ENCODE assay signal across 8 mouse cellular contexts in genomic region chr5:45520809-45521110, GRCm38 (mm10). TPM values are rescaled to one million over a fixed set of nuclear protein-coding genes. Genes with fewer than 3 reads are reported as not detected.
DNase-seq lines count a peak whose midpoint lies in the region; ATAC-seq and TF ChIP-seq lines count a peak whose summit lies in the region.

No protein-coding gene starts in this region.

- 5% methylated on average over 5 of the region's 5 CpGs for WGBS in heart, embryonic 15.5 days
- WGBS in hindbrain, embryonic 10.5 days = 6% methylated on average over 5 of the region's 5 CpGs
- 5% methylated on average over 5 of the region's 5 CpGs for WGBS in midbrain, embryonic 10.5 days

- TF ChIP-seq CTCF in G1E (IDR thresholded peaks at IDR 0.05; ENCODE audit: low read depth, low read length) = no peak

- H3K4me3 ChIP-seq in heart, embryonic 15.5 days = peak overlapping the region; percentile 75
- peak overlapping the region; percentile 95 for H3K4me3 ChIP-seq in G1E (ENCODE audit: low read depth, low read length)
- H3K4me3 ChIP-seq in hindbrain, embryonic 10.5 days = peak overlapping the region; percentile 92
- H3K4me3 ChIP-seq in midbrain, embryonic 10.5 days = peak overlapping the region; percentile 96

- peak overlapping the region; percentile 95 for H3K9ac ChIP-seq in heart, embryonic 15.5 days

- H3K4me2 ChIP-seq in heart, embryonic 15.5 days = peak overlapping the region; percentile 92

- H3K36me3 ChIP-seq in heart, embryonic 15.5 days = peaks cover 23% of the 10 kb centered on the region
- H3K36me3 ChIP-seq in G1E (replicated peaks) = peaks cover 39% of the 10 kb centered on the region
- H3K36me3 ChIP-seq in hindbrain, embryonic 10.5 days = peaks cover 24% of the 10 kb centered on the region
- peaks cover 35% of the 10 kb centered on the region for H3K36me3 ChIP-seq in midbrain, embryonic 10.5 days

- no peaks in the 10 kb centered on the region for H3K9me3 ChIP-seq in heart, embryonic 15.5 days (replicated peaks)
- H3K9me3 ChIP-seq in G1E (replicated peaks) = no peaks in the 10 kb centered on the region
- no peaks in the 10 kb centered on the region for H3K9me3 ChIP-seq in hindbrain, embryonic 10.5 days
- H3K9me3 ChIP-seq in midbrain, embryonic 10.5 days (replicated peaks) = no peaks in the 10 kb centered on the region

- H3K27me3 ChIP-seq in heart, embryonic 15.5 days = no peaks in the 10 kb centered on the region
- no peaks in the 10 kb centered on the region for H3K27me3 ChIP-seq in G1E (ENCODE audit: insufficient read depth, low read length)
- no peaks in the 10 kb centered on the region for H3K27me3 ChIP-seq in hindbrain, embryonic 10.5 days (ENCODE audit: insufficient read depth, poor library complexity, severe bottlenecking)
- no peaks in the 10 kb centered on the region for H3K27me3 ChIP-seq in midbrain, embryonic 10.5 days (ENCODE audit: low read depth, poor library complexity, severe bottlenecking)

- DNase-seq in heart, postnatal 25 days (ENCODE audit: low spot score) = no peak
- DNase-seq in G1E (ENCODE audit: low spot score) = peak; percentile 15
- DNase-seq in hindbrain, embryonic 10.5 days (ENCODE audit: low spot score) = no peak
- no peak for DNase-seq in midbrain, embryonic 10.5 days (ENCODE audit: low spot score)
- no peak for DNase-seq in ovary, postnatal 14 days (ENCODE audit: low spot score)
- no peak for DNase-seq in urinary bladder, adult 18-20 months (ENCODE audit: low spot score in 2 of 2)
- no peak for DNase-seq in spleen, postnatal 36 days (ENCODE audit: low spot score in 2 of 2)

- no peak overlapping the region for H3K27ac ChIP-seq in heart, embryonic 15.5 days
- peak overlapping the region; percentile 95 for H3K27ac ChIP-seq in hindbrain, embryonic 10.5 days
- H3K27ac ChIP-seq in midbrain, embryonic 10.5 days (replicated peaks) = peak overlapping the region; percentile 93

- intact Hi-C loops in heart, postnatal 25 days (cut with DNase I) = loop anchor here (2.0 kb wide), 1 partner anchor 26 kb away; no protein-coding TSS in a partner anchor

- no peak for ATAC-seq in heart, embryonic 15.5 days (replicated peaks; ENCODE audit: insufficient number of reproducible peaks, insufficient read depth, low FRiP score, low read depth)
- ATAC-seq in G1E (ENCODE audit: extremely low read depth, insufficient number of reproducible peaks, low FRiP score, poor library complexity, severe bottlenecking) = no peak

- peaks cover 20% of the 10 kb centered on the region for H3K4me1 ChIP-seq in heart, embryonic 15.5 days (replicated peaks)
- H3K4me1 ChIP-seq in G1E (ENCODE audit: insufficient read depth, low read depth, low read length) = peaks cover 22% of the 10 kb centered on the region
- H3K4me1 ChIP-seq in hindbrain, embryonic 10.5 days (replicated peaks) = peaks cover 19% of the 10 kb centered on the region
- H3K4me1 ChIP-seq in midbrain, embryonic 10.5 days = peaks cover 18% of the 10 kb centered on the region

RNA-seq across cellular contexts. Expression of gene Med28, which starts 0.7 kb away (rescaled TPM):
- 149 and 164 TPM in 2 replicates for polyA plus RNA-seq in heart, embryonic 15.5 days (2015; fragmentation: Nextera tagmentation; extraction: Ambion mirVana)
- 10 to 100 TPM; 47.9 to 59.2 TPM for total RNA-seq in heart, postnatal 25 days (2021)
- total RNA-seq in G1E (2014; fragmentation: Nextera tagmentation) (22.6 and 27.1 TPM in 2 replicates), G1E (2017) (75.2 and 99.0 TPM in 2 replicates)
- 49.2 and 60.1 TPM in 2 replicates for polyA plus RNA-seq in G1E (2012)
- 295 and 341 TPM in 2 replicates for polyA plus RNA-seq in hindbrain, embryonic 10.5 days (2016; fragmentation: Nextera tagmentation; extraction: Ambion mirVana)
- polyA plus RNA-seq in midbrain, embryonic 10.5 days (2016; fragmentation: Nextera tagmentation; extraction: Ambion mirVana) = 293 TPM in 2 replicates

RNA-seq across cellular contexts. Expression of gene Lap3, which starts 27.6 kb away (rescaled TPM):
- 62.5 and 63.9 TPM in 2 replicates for polyA plus RNA-seq in heart, embryonic 15.5 days (2015; fragmentation: Nextera tagmentation; extraction: Ambion mirVana)
- total RNA-seq in heart, postnatal 25 days (2021) = 10 to 100 TPM; 95.0 to 98.6 TPM
- 49.6 and 60.0 TPM in 2 replicates for total RNA-seq in G1E (2014; fragmentation: Nextera tagmentation)
- 47.9 and 50.5 TPM in 2 replicates for total RNA-seq in G1E (2017)
- polyA plus RNA-seq in G1E (2012) = 15.8 and 22.9 TPM in 2 replicates
- polyA plus RNA-seq in hindbrain, embryonic 10.5 days (2016; fragmentation: Nextera tagmentation; extraction: Ambion mirVana) = 82.3 and 103 TPM in 2 replicates
- polyA plus RNA-seq in midbrain, embryonic 10.5 days (2016; fragmentation: Nextera tagmentation; extraction: Ambion mirVana) = 86.9 and 103 TPM in 2 replicates
